Mouse (Mus musculus) adrenal gland, adult (tissue): ENCODE data around the gene Lrrc4c.

ENCODE experiments used
- DNase-seq, 2 experiments: peaks; one replicate each; pipeline ENCODE4 v3.0.0; 2022 to 2023; ENCODE audit warnings: low spot score in 1 of 2; ENCODE audit not compliant: inconsistent age in 2 of 2

Gene Lrrc4c

DNA sequence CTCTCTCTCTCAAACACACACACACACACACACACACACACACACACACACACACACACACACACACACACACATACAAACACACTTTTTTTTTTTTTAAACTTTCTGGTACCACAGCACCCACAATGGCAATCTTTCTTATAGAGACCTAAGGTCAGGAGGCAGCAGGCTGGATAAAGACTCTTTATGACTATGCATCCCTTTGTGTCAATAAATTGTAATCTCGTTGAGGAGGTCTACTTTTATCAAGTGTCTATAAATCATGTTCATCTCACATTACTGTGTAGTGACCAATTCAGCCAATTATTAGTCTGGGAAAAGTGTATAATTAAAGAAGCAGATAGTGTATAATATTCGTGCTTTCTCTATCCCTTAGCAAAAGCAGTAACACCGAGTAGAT lies 1286.2 kb downstream of the Lrrc4c start:
- DNase-seq, result no peak

DNA sequence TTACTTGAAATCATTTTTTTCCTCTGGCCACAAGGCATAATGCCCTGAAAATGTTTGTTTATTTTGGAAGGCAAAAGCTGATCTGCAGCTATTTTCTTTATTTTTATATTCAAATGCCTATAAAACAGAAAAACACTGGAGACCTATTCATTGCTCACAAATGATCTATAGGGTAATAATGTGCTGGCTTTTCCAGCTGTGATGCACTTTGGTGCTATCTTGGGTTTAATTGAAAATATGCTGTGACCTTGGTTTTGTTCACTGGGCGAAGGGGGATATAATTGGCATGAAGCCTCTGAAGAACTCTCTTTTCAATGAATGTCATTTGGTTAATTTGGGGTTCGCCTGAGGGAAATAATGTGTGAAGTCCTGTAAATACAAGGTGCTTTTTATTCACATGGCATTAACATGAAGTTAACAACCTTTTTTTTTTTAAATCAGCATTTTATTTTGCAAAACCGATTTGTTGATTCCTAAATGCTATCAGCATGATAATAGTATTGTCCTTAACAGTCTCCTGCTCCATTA lies 1286.8 kb downstream of the Lrrc4c start:
- DNase-seq, result no peak

DNA sequence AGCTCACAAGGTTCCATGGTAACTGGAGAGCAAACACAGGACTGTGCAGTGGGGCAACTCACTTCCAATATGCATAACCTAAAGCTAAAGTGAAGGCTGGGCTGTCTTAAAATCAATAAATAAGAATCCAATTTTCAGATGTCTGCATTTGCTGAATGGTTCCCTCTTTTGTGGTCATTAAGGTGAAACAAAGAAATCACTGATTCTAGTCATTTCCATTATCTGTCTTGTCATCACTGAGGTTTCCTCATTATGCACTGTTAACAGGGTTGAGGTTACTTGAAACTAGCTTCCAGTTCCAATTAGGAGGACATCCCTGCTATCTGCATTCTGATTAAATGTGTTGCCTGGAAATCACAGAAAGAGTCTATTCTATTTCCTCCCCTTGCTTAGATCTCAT lies 1291.5 kb downstream of the Lrrc4c start:
- DNase-seq, result no peak

DNA sequence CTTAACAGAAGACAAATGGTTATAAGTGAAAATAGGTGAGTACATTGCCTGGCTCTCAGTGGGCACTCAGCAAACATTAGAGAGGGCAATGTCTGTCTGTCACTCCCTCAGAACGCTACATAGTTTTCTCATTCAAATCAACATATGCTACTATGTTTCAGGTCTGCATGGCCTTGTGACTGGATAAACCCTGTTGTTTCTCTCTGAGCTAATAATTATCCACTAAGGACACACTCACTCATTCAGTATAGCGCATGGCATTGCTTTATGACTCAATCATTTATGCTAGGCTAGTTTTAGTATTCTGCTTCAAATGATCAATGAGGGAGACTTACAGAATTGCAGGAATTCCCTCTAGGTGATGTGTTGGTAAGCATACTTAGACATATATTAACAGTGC lies 1292.6 kb downstream of the Lrrc4c start:
- no peak for DNase-seq

DNA sequence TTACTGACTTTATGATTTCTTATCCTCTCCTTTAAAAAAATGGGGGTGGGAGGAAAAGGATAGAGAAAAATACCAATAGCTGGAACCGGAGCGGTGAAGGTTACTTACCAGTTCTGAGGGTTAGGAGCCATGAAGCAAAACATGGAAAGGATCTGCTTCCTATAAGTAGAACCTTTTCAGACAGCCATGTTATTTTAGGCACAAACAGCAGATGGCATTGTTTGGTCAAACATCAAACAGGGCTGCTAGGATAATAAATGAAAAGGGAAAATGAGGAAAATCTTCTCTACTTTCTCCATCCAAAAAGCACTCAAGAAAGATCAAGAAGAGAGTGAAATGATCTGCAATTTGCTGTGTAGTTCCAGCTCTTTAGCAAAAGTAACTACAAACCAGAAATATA lies 1296.8 kb downstream of the Lrrc4c start:
- DNase-seq, result peak in 1 of 2 experiments; percentile 20

DNA sequence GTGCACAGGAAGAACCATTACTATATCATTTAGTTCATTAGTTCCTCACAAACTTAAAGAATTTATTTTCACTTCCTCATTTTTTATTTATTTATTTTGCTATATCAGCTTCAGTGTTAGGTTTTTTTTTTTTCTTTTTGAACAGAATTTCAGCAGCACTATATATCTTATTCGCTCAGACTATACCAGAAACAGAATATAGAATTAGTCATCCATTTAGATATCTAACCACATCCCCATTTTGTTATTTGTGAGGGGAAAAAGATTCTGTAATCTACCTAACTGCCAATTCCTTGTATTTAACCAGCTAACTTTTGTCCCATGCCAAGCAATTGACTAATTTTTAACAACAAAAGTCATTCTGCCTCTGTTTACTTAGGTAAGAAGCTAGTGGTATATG lies 1300.6 kb downstream of the Lrrc4c start:
- no peak for DNase-seq

DNA sequence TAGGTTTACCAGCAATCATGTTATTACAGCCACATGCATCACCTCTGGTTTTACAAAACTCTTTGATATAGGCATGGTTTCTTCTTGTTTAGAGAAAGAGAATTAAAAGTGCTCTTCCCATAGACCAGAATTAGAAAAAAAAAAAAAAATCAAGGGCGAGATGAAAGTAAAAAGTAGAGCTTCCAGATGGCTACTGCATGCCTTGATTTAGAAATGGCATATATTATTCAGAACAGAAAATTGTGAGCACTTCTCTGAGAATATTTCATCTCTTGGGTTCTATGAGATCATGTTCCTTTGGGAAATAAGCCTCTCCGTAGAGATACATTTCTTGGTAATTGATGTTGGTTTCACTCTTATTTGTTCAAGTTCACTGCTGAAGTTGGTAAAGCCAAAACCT lies 1322.0 kb downstream of the Lrrc4c start:
- DNase-seq, result no peak

DNA sequence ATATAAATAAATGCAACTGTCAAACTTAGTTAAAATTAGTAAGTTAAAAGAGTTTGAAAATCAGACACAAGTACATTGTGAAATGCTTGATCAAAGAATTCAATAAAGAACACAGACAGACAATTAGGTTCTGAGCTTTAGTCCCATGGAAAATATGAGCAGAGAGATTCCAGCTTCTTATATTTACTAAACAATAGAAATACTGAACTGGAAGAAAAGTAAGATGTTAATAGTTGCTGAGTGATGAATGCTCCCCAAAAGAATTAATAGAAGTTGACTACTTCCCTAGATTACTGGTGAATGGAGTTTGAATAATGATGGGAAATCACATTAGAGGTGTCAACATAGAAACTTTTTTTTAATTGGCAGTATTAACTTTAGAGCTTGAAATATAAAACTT lies 1323.7 kb downstream of the Lrrc4c start:
- no peak for DNase-seq

DNA sequence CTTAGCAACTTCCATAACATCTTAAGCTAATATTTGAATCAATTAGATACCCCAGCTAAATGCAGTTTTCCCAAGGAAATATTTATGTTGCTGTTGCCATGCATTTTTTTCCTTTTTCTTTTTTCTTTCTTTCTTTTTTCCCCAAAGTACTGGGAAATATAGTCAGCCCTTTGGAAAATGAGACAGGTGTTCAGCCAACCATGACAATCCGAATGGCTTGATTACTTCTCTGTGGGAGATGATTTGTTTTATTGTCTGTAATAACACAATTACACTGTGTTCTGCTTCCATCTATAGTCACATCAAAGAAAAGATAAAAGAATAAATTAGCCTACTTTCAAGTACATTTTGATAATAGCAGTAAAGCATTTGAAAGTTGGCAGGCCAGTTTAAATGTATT lies 1334.7 kb downstream of the Lrrc4c start:
- no peak for DNase-seq
